Mouse (Mus musculus): Measurements from ENCODE around the gene Smco4. TPM values are rescaled to one million over a fixed set of nuclear protein-coding genes. Genes with fewer than 3 reads are reported as not detected.

Smco4 gene
- total and polyA plus RNA-seq, 3 experiments, result 0.44 TPM; not detected in 2

- no peak for ATAC-seq (ENCODE audit: extremely low read depth, insufficient number of reproducible peaks, low FRiP score, poor library complexity, severe bottlenecking)
Measured at GRCm38 (mm10) chr9:15562353-15562752, 69.1 kb downstream of the Smco4 start.

GRCm38 (mm10) chr9:15574750-15575454 is 81.7 kb downstream of the Smco4 start:
- Histone ChIP-seq H3K9me3 (replicated peaks) (no peaks in the 10 kb centered on the region), H3K36me3 (replicated peaks) (no peaks in the 10 kb centered on the region), H3K4me3 (ENCODE audit: low read depth, low read length) (no peak overlapping the region), H3K4me1 (ENCODE audit: insufficient read depth, low read depth, low read length) (no peaks in the 10 kb centered on the region), H3K27me3 (ENCODE audit: insufficient read depth, low read length) (0 out of 2 replicates have a peak, but pooled peaks cover 4% of the 10 kb centered on the region)
- no peak for TF ChIP-seq TAL1 (conservative IDR thresholded peaks at IDR 0.05; ENCODE audit: low read depth, low read length)
- no peak for ATAC-seq (ENCODE audit: extremely low read depth, insufficient number of reproducible peaks, low FRiP score, poor library complexity, severe bottlenecking)
- DNase-seq (ENCODE audit: low spot score), result no peak

More at GRCm38 (mm10) chr9:15562353-15562752, 69.1 kb downstream of the Smco4 start:
- no peaks in the 10 kb centered on the region for H3K36me3 ChIP-seq (replicated peaks)
- no peak for DNase-seq (ENCODE audit: low spot score)
- H3K9me3 ChIP-seq (replicated peaks), result no peaks in the 10 kb centered on the region
- H3K4me3 ChIP-seq (ENCODE audit: low read depth, low read length), result no peak overlapping the region
- TF ChIP-seq GATA2 (IDR thresholded peaks at IDR 0.05; ENCODE audit: borderline replicate concordance, low read depth, low read length), result no peak
- TF ChIP-seq POLR2AphosphoS5 (IDR thresholded peaks at IDR 0.05; ENCODE audit: insufficient replicate concordance, low read depth, low read length), result no peak
- no peak for TF ChIP-seq TAL1 (conservative IDR thresholded peaks at IDR 0.05; ENCODE audit: low read depth, low read length)
- TF ChIP-seq GATA1 (IDR thresholded peaks at IDR 0.05; ENCODE audit: borderline replicate concordance, low read length), result no peak
- TF ChIP-seq CTCF (IDR thresholded peaks at IDR 0.05; ENCODE audit: low read depth, low read length), result no peak
- H3K4me1 ChIP-seq (ENCODE audit: insufficient read depth, low read depth, low read length), result no peaks in the 10 kb centered on the region
- no peaks in the 10 kb centered on the region for H3K27me3 ChIP-seq (ENCODE audit: insufficient read depth, low read length)

- H3K36me3 ChIP-seq (replicated peaks), result no peaks in the 10 kb centered on the region
- ATAC-seq (ENCODE audit: extremely low read depth, insufficient number of reproducible peaks, low FRiP score, poor library complexity, severe bottlenecking) (no peak), DNase-seq (ENCODE audit: low spot score) (no peak)
- H3K9me3 ChIP-seq (replicated peaks), result no peaks in the 10 kb centered on the region
- no peaks in the 10 kb centered on the region for H3K4me1 ChIP-seq (ENCODE audit: insufficient read depth, low read depth, low read length)
- no peaks in the 10 kb centered on the region for H3K27me3 ChIP-seq (ENCODE audit: insufficient read depth, low read length)
- no peak overlapping the region for H3K4me3 ChIP-seq (ENCODE audit: low read depth, low read length)
- no peak for TF ChIP-seq POLR2AphosphoS5 (IDR thresholded peaks at IDR 0.05; ENCODE audit: insufficient replicate concordance, low read depth, low read length)
- TF ChIP-seq TAL1 (conservative IDR thresholded peaks at IDR 0.05; ENCODE audit: low read depth, low read length), result no peak
- no peak for TF ChIP-seq GATA2 (IDR thresholded peaks at IDR 0.05; ENCODE audit: borderline replicate concordance, low read depth, low read length)
- no peak for TF ChIP-seq GATA1 (IDR thresholded peaks at IDR 0.05; ENCODE audit: borderline replicate concordance, low read length)
- no peak for TF ChIP-seq CTCF (IDR thresholded peaks at IDR 0.05; ENCODE audit: low read depth, low read length)
Measured at GRCm38 (mm10) chr9:15578427-15578826, 85.2 kb downstream of the Smco4 start.

GRCm38 (mm10) chr9:15578946-15579345 is 85.7 kb downstream of the Smco4 start:
- Histone ChIP-seq H3K9me3 (replicated peaks) (no peaks in the 10 kb centered on the region), H3K4me3 (ENCODE audit: low read depth, low read length) (no peak overlapping the region), H3K4me1 (ENCODE audit: insufficient read depth, low read depth, low read length) (no peaks in the 10 kb centered on the region), H3K36me3 (replicated peaks) (no peaks in the 10 kb centered on the region), H3K27me3 (ENCODE audit: insufficient read depth, low read length) (no peaks in the 10 kb centered on the region)
- no peak for DNase-seq (ENCODE audit: low spot score)
- ATAC-seq (ENCODE audit: extremely low read depth, insufficient number of reproducible peaks, low FRiP score, poor library complexity, severe bottlenecking), result no peak
- TF ChIP-seq CTCF (IDR thresholded peaks at IDR 0.05; ENCODE audit: low read depth, low read length) (no peak), POLR2AphosphoS5 (IDR thresholded peaks at IDR 0.05; ENCODE audit: insufficient replicate concordance, low read depth, low read length) (no peak), TAL1 (conservative IDR thresholded peaks at IDR 0.05; ENCODE audit: low read depth, low read length) (no peak), GATA2 (IDR thresholded peaks at IDR 0.05; ENCODE audit: borderline replicate concordance, low read depth, low read length) (no peak), GATA1 (IDR thresholded peaks at IDR 0.05; ENCODE audit: borderline replicate concordance, low read length) (no peak)

GRCm38 (mm10) chr9:15580176-15580575 is 86.9 kb downstream of the Smco4 start:
- DNase-seq (ENCODE audit: low spot score) (no peak), ATAC-seq (ENCODE audit: extremely low read depth, insufficient number of reproducible peaks, low FRiP score, poor library complexity, severe bottlenecking) (no peak)
- H3K36me3 ChIP-seq (replicated peaks), result no peaks in the 10 kb centered on the region
- H3K27me3 ChIP-seq (ENCODE audit: insufficient read depth, low read length), result no peaks in the 10 kb centered on the region
- H3K9me3 ChIP-seq (replicated peaks), result no peaks in the 10 kb centered on the region
- H3K4me3 ChIP-seq (ENCODE audit: low read depth, low read length), result no peak overlapping the region
- no peak for TF ChIP-seq TAL1 (conservative IDR thresholded peaks at IDR 0.05; ENCODE audit: low read depth, low read length)
- no peak for TF ChIP-seq POLR2AphosphoS5 (IDR thresholded peaks at IDR 0.05; ENCODE audit: insufficient replicate concordance, low read depth, low read length)
- no peak for TF ChIP-seq GATA2 (IDR thresholded peaks at IDR 0.05; ENCODE audit: borderline replicate concordance, low read depth, low read length)
- TF ChIP-seq GATA1 (IDR thresholded peaks at IDR 0.05; ENCODE audit: borderline replicate concordance, low read length), result no peak
- no peak for TF ChIP-seq CTCF (IDR thresholded peaks at IDR 0.05; ENCODE audit: low read depth, low read length)
- no peaks in the 10 kb centered on the region for H3K4me1 ChIP-seq (ENCODE audit: insufficient read depth, low read depth, low read length)

- DNase-seq (ENCODE audit: low spot score) (no peak), ATAC-seq (ENCODE audit: extremely low read depth, insufficient number of reproducible peaks, low FRiP score, poor library complexity, severe bottlenecking) (no peak)
- TF ChIP-seq GATA1 (IDR thresholded peaks at IDR 0.05; ENCODE audit: borderline replicate concordance, low read length) (no peak), POLR2AphosphoS5 (IDR thresholded peaks at IDR 0.05; ENCODE audit: insufficient replicate concordance, low read depth, low read length) (no peak), GATA2 (IDR thresholded peaks at IDR 0.05; ENCODE audit: borderline replicate concordance, low read depth, low read length) (no peak), CTCF (IDR thresholded peaks at IDR 0.05; ENCODE audit: low read depth, low read length) (no peak), TAL1 (conservative IDR thresholded peaks at IDR 0.05; ENCODE audit: low read depth, low read length) (no peak)
- Histone ChIP-seq H3K4me3 (ENCODE audit: low read depth, low read length) (no peak overlapping the region), H3K27me3 (ENCODE audit: insufficient read depth, low read length) (no peaks in the 10 kb centered on the region), H3K9me3 (replicated peaks) (no peaks in the 10 kb centered on the region), H3K36me3 (replicated peaks) (no peaks in the 10 kb centered on the region), H3K4me1 (ENCODE audit: insufficient read depth, low read depth, low read length) (no peaks in the 10 kb centered on the region)
Measured at GRCm38 (mm10) chr9:15582026-15582425, 88.8 kb downstream of the Smco4 start.
